Mouse (Mus musculus) thymus, postnatal 4 days (tissue): Measurements from ENCODE around the gene Fbf1.
A peak's percentile ranks its signal among the peaks of the same experiment; 100 is the strongest.

Experiments used
- DNase-seq: peaks from one replicate; pipeline ENCODE4 v3.0.0; 2021

Fbf1 gene

GRCm38 (mm10) chr11:116167884-116168439, at the start of gene Fbf1:
Fbf1 (minus strand) TSS chr11:116168166.
- peak; percentile 92 for DNase-seq

- DNase-seq, result peak; percentile 7
These were observed 48.6 kb upstream of the Fbf1 start for GRCm38 (mm10) chr11:116216549-116216948.

- DNase-seq, result no peak
These were observed 48.0 kb upstream of the Fbf1 start for GRCm38 (mm10) chr11:116215991-116216390.

- DNase-seq, result peak; percentile 76
These were observed 47.2 kb upstream of the Fbf1 start for GRCm38 (mm10) chr11:116215181-116215580.

- no peak for DNase-seq
These were observed 46.0 kb upstream of the Fbf1 start for GRCm38 (mm10) chr11:116213877-116214510.

GRCm38 (mm10) chr11:116212847-116213246, 44.9 kb upstream of the Fbf1 start:
- no peak for DNase-seq

GRCm38 (mm10) chr11:116210696-116211095, 42.7 kb upstream of the Fbf1 start:
- DNase-seq, result no peak

GRCm38 (mm10) chr11:116209257-116209656, 41.3 kb upstream of the Fbf1 start:
- no peak for DNase-seq

GRCm38 (mm10) chr11:116208660-116209059, 40.7 kb upstream of the Fbf1 start:
- no peak for DNase-seq

GRCm38 (mm10) chr11:116206678-116207077, 38.7 kb upstream of the Fbf1 start:
- DNase-seq, result no peak

GRCm38 (mm10) chr11:116203150-116203549, 35.2 kb upstream of the Fbf1 start:
- no peak for DNase-seq

GRCm38 (mm10) chr11:116201151-116201550, 33.2 kb upstream of the Fbf1 start:
- DNase-seq, result no peak

- DNase-seq, result peak; percentile 98
These were observed 30.9 kb upstream of the Fbf1 start, which contains the start of the genes Ten1 and Acox1 for GRCm38 (mm10) chr11:116198639-116199531. Ten1 (plus strand) TSS chr11:116198855. Acox1 (minus strand) TSS chr11:116199045.

GRCm38 (mm10) chr11:116198132-116198531, 30.2 kb upstream of the Fbf1 start:
- DNase-seq, result no peak

GRCm38 (mm10) chr11:116197584-116197906, 29.6 kb upstream of the Fbf1 start:
- no peak for DNase-seq

- no peak for DNase-seq
These were observed 29.1 kb upstream of the Fbf1 start for GRCm38 (mm10) chr11:116196866-116197583.

GRCm38 (mm10) chr11:116196336-116196735, 28.4 kb upstream of the Fbf1 start:
- no peak for DNase-seq

- no peak for DNase-seq
These were observed 27.3 kb upstream of the Fbf1 start for GRCm38 (mm10) chr11:116195252-116195651.

- DNase-seq, result no peak
These were observed 26.7 kb upstream of the Fbf1 start for GRCm38 (mm10) chr11:116194619-116195018.

- DNase-seq, result no peak
These were observed 19.4 kb upstream of the Fbf1 start for GRCm38 (mm10) chr11:116187226-116187930.

- no peak for DNase-seq
These were observed 18.4 kb upstream of the Fbf1 start for GRCm38 (mm10) chr11:116186360-116186759.

GRCm38 (mm10) chr11:116185836-116186235, 17.9 kb upstream of the Fbf1 start:
- no peak for DNase-seq
